Mouse (Mus musculus): ENCODE data around the gene Pard3.

Gene Pard3

DNA sequence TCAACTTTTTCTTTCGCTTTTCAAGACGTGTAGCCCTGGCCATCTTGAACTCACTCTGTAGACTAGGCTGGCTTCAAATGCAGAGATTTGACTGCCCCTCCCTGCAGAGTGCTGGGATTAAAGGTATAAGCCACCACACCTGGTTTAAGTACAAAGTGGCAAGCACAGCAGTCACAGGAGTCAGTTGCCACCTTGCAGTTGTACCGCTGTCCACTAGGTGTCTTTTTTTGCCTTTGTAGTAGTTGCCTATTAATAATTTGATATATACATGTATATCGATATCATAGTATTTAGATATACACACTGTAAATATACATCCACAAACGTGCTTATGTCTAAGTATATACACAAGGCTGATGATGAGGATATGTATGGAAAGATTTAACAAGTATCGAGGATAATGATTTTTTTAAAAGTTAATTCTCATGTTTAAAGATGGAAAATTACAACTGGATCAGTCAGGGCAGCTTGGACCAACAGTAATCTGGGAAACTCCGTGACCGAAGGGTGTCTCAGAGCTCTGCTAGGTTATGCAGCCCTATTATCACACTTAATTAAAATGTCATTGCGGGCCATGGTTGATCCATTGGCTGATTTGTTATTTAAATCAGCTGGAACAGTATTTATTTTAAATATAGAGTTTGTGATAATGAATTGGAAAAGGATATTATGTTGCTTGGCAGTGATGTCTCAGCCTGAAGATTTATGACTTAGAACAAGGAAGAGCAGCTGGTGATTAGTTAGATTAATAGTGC is 220.9 kb downstream of the Pard3 start:
- peak; percentile 5 for DNase-seq (ENCODE audit: low read depth, low spot score)

DNA sequence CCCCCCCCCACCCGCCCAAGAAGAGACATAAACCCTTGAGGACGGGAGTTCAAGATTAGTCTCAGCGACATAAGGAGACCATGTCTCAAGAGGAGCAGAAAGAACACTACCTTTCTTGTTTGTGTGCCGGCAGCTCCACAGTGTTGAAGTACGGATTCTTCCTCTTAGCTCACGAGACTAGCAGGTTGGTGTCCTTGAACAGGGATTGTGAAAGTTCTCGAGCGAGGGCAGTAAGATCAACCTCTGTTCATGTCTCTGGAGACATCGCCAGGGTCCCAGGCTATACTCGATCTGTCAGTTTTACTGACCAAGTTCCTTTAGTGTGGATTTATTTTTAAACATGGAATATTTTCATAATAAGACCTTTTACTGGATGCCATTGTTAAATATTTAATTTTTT is 224.1 kb downstream of the Pard3 start:
- no peak for DNase-seq (ENCODE audit: low read depth, low spot score)

DNA sequence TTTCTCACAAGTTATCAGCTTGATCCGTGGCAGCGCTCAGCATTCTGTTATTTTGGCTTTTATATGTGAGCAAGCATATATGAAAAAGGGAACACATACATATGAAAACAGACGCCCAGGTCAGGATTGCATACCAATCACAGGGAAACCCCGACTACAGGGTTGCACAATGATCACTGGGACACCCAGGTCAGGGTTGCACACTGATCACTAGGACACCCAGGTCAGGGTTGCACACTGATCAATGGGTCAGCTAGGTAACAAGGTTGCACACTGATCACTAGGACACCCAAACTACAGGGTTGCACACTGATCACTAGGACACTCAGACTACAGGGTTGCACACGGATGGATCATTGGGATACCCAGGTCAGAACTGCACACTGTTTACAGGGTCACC is 228.6 kb downstream of the Pard3 start:
- DNase-seq (ENCODE audit: low read depth, low spot score) = no peak

DNA sequence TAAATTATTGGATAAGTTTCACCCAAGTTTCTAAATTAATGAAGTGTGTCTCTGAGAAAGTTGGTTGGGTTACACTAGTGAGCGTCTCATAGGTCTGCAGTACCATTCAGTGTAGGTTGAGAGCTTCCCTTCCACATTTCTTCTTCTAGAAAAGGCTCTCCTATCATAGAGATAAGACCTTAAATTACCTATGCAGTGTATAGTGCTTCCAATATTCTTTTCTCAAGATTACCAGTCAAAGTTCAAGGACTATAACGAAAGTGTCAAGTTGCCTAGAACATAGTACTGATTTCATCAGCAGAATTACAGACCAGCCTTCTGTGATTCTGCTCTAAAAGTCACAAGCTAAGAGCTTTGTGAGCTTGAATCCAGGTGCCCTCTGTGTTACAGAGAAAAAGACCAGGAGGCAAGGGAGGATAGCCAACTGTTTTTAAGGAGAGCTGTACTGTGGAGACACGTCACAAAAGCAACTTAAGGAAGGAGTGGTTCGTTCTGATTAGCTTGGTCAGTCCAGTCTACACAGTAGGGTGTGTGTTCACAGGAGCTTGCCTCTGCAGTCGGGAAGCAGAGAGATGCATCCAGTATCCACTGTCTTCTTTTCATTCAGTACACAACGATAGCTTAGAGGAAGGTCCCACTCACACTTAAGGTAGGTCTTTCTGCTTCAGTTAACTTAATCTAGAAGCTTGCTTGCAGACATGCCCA is 229.5 kb downstream of the Pard3 start:
- DNase-seq (ENCODE audit: low read depth, low spot score) = no peak

DNA sequence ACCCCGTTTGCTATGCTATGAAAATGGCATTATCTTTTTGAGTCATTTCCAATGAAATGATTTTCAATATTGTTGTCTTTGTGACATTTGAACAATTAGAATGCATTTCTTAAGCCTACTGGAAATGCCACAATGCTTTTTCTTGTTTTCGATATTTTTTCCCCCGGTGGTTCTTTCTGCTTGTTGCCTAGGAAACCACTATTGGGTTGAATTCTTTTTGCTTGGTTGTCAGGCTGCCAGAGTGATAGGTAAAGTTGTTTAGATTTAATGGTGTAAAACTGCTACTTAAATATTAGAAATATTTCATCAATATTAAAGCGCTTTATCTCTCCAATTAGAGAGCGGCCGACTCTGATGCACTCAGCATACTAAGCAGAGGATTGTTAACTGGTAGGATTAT is 230.4 kb downstream of the Pard3 start:
- no peak for DNase-seq (ENCODE audit: low read depth, low spot score)

DNA sequence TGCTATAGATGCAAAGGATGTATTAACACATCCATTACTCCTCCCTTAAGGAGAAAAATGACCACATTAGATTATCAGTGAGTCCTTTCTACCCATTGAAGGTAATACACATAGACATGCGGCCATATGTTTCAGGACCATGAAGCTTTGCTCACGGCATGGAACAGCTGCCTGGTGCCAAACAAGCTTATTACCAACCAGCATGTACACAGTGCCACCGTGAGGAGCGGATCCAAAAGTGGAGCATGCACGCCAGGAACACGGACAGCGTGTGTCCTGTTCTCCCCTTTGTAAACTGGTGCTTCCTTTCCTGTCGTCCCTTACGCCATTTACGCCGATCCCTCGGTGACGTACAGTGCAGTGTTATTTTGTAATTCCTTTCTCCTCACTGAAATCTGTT is 232.2 kb downstream of the Pard3 start:
- DNase-seq (ENCODE audit: low read depth, low spot score) = no peak

DNA sequence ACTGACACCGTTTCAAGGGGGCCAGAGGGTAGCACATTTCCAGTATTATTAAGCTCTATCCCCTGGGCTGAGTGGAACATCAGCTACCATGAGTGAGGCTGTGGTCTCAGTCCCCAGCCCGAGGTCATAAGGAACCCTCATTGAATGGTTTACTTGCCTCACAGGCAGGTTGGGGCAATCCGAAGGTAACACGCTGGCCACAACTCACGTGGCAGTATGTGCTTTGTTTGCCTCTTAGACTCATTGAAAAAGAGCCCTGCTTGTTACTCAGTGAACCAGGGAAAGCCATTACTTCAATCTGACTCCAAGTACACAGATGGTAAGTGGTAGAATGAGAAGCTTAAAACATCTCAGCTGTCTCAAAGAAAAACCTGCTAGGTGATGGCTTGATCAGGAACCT is 236.8 kb downstream of the Pard3 start:
- DNase-seq (ENCODE audit: low read depth, low spot score) = no peak

DNA sequence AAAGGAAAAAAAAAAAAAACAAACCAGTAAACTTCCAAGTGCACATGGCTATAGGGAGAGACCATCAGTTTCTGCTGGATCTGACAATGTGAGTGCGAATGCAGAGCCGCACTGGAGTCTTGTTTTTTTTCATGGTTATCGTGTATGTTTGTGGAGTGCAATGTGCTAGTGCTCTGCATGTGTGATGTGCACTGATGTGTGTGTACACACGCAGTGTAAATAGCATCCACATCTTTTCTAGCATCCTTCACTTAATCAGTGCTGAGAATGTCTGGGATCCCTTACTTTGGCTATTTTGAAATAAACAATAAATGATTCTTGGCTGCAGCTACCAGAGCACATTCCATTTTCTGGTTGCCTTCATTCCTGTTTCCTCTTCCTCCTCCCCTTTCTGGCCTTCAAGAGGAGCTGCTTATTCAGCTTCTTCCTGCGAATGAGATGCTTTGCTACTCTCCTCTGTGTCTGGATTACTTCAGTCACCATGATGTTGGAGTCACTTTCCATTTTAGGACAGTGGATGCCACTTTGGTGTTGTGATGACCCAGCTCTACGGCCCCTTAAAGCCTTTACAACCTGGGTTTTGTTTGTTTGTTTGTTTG is 239.3 kb downstream of the Pard3 start:
- DNase-seq (ENCODE audit: low read depth, low spot score) = no peak

DNA sequence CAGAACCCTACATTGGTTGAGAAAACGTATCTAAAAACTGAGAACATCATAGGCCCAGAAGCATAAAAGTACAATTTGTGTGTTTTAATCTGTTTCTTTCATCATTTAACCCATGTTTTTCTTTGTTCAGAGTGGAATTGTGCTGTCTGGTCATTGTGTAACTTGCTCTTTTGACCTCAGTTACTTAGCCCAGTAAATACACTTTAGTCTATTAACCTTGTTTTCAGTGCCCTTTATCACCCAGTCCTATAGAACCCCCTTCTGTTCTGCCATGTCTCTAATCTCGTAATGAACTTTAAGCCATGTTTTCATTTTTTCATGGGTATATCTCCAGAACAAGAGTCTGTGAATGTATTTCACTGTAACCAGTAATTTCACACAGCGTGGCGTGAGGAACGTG is 243.3 kb downstream of the Pard3 start:
- DNase-seq (ENCODE audit: low read depth, low spot score) = no peak

DNA sequence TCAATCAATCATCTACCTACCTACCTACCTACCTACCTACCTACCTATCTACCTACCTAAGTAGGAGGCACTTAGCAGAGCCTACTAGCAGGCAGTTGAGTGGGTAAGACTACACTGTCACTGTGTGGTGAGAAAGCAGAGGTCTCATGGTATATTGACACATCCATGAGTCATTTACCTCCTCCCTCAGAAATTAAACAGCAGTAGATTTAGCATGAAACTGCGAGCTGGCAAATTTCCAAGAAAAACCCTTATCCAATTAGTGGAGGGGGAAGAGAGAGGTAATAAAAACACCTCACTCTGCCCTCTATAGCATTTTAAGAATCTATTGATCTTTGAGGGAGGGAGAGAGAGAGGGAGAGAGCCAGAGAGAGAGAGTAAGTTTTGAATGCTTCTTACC is 245.7 kb downstream of the Pard3 start:
- peak; percentile 52 for DNase-seq (ENCODE audit: low read depth, low spot score)

DNA sequence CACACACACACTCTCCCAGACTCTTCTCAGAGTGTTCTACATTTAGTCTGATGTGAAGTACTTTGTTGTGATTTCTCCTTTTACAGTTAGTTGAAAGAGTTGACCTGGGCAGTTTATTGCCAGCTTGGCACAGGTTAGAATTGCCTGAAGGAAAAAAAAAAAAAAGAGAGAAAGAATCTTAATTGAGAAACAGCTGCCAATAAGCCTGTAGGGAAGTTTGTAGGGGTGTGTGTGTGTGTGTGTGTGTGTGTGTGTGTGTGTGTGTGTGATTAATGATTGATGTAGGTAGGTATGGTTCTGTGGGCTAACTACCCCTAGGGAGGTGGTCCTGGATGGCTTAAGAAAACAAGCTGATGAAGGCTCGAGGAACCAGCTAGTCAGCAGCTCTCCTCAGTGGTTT is 252.1 kb downstream of the Pard3 start:
- DNase-seq (ENCODE audit: low read depth, low spot score) = no peak

DNA sequence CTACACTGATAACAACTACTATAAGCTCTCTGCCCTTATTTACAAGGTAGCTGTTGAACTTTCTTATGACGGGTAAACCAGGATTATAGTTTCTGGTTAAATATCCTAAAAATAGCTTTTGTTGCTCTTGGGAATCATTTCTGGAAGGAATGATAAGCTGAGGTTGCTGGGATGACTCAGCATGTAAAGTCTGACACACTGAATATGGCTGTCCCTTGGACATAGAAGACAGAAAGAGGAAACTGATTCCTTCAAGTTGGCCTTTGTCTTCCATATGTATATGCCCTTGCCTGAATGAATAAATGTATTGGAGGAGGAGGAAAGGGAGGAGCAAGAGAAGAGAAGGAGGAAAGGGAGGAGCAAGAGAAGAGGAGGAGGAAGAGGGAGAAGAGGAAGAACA is 254.2 kb downstream of the Pard3 start:
- peak; percentile 73 for DNase-seq (ENCODE audit: low read depth, low spot score)

DNA sequence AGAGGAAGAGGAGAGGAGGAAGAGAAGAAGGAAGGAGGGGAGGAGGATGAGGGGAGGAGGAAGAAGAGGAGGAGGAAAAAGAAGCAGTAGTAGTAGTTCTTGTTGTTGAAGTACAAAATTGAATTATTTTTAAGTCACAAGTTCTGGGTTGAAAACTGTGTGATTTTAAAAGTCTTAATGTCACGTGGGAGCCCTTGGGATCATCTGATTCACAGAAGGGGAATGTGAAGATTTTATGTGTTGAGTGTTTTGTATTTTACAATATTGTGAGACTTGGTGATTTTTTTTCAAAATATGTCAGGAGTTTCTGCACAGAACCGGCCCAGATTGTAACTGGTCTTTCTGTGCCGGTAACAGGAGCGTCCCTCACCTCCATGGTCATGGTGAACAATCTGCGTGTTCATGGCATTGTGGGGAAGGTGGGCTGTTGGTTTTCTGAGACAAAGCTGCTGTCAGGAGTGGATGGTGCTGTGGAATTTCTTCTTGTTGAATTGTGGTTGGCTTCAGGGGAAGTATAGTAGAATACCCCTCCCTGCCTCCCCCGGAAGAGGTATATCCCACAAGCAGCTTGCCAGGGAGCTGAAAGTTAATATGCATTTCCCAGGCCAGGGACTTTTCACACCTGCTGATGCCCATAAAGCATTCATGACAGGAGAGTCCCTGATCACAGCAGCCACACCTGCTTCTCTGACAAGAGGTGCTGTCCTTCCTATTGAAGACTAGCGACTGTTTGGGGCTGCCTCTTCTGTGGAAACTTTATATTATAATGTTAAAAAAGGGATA is 254.9 kb downstream of the Pard3 start:
- peak; percentile 57 for DNase-seq (ENCODE audit: low read depth, low spot score)

DNA sequence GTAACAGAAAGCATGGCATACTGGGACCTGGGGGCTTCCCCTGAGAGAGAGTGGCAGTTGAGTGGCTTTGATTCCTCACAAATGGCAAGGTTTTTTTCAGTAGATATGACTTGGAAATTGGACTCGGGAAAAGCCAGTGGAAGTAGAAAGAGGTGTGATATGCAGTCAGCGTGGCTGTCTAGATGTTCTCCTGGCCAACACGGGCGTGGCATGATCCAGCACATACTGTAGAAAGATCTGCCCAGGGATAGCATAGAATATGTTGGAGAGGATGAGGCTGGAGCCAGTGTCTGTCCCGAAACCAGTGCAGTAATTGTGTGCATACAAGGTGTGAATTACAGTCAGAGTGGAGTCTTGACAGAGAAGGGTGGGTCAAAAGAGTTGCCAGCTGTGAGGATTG is 257.2 kb downstream of the Pard3 start:
- no peak for DNase-seq (ENCODE audit: low read depth, low spot score)

DNA sequence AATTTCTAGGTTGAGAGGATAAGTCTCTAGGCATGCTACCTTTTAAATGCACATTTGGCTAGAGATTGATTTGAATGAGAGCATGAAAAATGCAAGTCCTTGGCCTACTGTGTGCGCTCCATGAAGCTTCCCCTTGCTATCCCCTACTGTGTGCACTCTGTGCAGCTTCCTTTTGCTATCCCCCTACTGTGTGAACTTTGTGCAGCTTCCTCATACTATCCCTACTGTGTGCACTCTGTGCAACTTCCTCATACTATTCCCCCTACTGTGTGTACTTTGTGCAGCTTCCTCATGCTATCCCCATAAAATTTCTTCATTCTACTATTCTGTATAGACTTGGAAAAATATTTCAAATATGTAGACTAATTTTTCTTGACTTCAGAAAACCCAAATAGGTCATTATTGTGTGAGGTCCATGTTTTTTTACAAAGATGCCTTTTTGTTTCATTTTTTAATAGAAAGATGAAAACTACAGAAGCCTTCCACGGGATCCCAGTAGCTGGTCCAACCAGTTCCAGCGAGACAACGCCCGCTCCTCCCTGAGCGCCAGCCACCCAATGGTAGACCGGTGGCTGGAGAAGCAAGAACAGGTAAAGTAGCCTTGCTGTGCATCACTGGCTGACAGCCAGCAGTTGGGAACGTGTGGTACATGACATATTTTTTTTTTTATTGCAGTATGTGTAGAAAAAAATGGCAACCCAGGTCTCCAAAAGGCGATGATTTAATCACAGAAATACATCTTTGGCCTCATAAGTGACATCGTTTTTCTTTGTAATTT is 260.1 kb downstream of the Pard3 start:
- DNase-seq (ENCODE audit: low read depth, low spot score) = no peak

DNA sequence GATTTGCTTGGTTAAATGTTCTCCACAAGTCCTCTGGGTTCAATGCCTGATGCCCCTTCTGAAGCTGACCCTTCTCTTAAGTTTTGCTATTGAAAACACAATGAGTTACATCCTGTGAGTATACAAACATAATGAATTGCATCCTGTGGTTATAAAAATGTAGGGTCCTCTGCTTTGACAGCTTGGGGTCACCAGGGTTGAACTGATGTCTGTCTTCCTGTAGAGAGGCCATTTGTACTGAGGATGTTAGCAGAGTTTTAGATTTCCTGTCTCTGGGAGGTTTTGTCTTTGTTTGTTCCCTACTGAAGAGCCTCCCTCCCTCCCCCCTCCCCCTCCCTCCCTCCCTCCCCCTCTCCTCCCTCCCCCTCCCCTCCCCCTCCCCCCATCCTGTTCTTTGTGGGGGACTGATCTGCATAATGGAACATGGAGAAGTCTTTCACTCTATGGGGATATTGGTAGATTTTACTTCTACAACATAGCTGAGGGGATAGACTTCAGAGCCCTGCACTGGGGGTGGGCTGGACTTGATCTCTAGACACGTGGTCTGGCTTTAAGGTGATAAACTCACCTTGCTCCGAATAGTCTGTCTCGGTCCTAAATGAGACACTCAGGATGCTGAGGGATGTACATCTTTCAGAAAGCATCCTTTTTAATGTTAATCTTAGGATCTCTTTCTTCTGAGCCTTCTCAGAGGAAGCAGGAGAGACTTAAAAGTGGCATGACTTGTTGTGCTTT is 261.3 kb downstream of the Pard3 start:
- DNase-seq (ENCODE audit: low read depth, low spot score) = no peak

DNA sequence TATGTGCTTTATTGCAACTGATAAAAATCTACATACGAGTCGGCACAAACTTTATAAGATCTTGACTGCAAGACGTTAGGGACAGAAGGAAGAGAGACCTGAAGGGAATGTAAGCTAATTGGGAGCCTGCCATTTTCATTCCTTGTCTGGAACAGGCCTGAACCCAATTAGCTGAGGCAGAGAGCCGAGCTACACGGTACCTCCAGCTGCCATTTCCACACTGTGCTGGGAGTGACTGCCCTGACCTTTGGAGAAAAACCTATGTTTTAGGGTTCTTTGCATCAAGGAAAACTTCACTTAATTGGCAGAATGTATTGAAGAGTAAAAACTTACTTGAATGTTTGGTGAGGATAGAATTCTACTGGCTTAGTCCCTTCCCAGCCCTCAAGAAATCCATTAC is 262.1 kb downstream of the Pard3 start:
- no peak for DNase-seq (ENCODE audit: low read depth, low spot score)

DNA sequence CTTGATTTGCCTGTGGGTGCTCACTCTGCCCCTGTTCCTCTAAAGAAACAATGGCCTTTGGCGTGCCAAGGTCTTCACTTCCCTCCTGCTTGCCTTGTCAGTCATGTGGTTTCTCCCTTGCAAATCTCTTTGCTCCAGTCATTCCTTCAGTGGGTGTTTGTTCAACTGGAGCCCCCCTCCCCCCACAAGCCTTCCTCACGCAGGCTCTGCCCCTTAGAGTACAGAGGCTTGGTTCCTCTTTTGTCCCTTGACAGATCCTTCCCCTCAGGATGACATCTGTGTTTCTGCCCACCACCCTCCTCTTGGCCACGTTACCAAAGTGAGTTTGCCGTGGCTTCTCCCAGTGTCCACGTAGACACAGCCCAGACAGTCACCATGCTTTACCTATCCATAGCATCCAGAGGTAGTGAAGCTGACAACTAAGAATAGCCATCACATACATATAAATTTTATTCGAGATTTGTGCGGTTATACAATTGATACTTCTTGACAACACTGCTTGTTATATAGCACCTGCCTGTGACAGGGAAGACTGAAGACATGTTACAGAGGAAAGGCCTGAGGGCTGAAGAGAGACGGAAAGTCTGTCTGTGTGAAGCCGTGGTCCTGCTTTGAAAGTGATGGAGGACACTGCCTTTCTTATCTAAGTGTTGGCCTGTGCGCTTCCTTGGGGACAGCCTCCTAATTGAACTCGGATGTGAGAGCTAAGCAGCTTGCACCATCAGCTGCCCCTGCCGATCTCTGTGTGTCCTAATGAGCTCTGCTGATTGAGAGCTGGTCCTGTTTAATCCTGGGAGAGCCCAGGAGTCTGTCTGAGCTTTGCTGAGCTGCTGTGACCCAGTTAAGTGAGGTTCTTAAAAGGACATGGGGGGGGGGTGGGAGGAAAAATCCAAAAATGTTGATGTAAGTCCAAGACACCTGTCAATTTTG is 266.8 kb downstream of the Pard3 start:
- no peak for DNase-seq (ENCODE audit: low read depth, low spot score)

DNA sequence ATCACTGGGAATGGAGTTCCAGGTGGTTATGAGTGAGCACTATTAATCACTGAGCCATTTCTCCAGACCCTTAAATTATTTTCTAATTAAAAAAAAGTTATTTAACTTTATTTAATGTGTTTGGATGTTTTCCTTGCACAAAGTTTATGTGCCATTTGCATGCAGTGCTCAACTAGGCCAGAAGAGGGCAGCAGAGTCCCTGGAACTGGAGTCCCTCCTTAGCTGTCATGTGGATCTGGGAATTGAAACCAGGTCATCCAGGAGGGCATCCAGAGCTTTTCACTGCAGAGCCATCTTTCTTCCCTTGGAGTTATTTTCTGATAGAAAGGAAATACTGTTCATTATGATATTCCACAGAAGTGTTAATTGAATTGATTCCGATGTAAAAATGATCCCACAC is 268.1 kb downstream of the Pard3 start:
- DNase-seq (ENCODE audit: low read depth, low spot score) = peak; percentile 60

DNA sequence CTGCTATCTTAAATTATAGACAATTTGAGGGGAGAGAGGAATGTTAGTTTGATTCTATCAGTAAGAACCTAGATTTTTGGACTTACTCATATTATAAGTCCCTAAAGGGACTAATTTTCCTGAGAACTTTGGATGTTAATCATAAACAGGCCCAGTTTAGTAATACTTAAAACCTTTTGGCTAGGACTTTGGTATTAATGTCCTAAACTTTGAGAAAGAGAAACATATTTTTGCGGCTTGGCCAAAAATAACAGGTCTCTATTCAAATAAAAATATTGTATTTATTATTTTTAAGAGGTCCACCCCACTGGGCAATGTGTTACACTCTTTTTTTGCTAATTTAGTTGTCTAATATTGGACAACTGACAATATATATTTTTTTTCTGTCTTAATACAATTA is 271.5 kb downstream of the Pard3 start:
- no peak for DNase-seq (ENCODE audit: low read depth, low spot score)
